Mouse (Mus musculus) heart, postnatal 0 days (tissue): ENCODE measurements around the gene Crybg3.

ENCODE experiments used
- CTCF ChIP-seq: IDR thresholded peaks from 2 replicates; pipeline ENCODE4 v1.5.1; 2016; ENCODE audit warnings: antibody characterized with exemption, control low read depth, low read depth
- EP300 ChIP-seq: IDR thresholded peaks from 2 replicates; pipeline ENCODE4 v1.6.1; 2016; ENCODE audit warnings: antibody characterized with exemption, low read depth

GRCm38 (mm10) chr16:59515169-59515568 is 85.6 kb downstream of the Crybg3 start:
- no peak for TF ChIP-seq EP300
- no peak for TF ChIP-seq CTCF
